Mouse (Mus musculus) testis, adult 2 months (tissue): ENCODE results near the gene Gnaq.

ENCODE experiments used
- CTCF ChIP-seq: fragments of 200-500 bp; IDR thresholded peaks from 2 replicates; pipeline ENCODE4 v1.5.1; 2012; ENCODE audit warnings: low read depth, mild to moderate bottlenecking, inconsistent platforms, low read length, moderate library complexity; ENCODE audit not compliant: control insufficient read depth, insufficient read depth, insufficient replicate concordance
- POLR2A ChIP-seq: fragments of 200-500 bp; IDR thresholded peaks from 2 replicates; pipeline ENCODE4 v1.6.1; 2012; ENCODE audit warnings: low read depth, mild to moderate bottlenecking, inconsistent platforms, low read length, moderate library complexity; ENCODE audit not compliant: control insufficient read depth

- TF ChIP-seq CTCF: no peak
- no peak for TF ChIP-seq POLR2A
Observed at GRCm38 (mm10) chr19:16215430-16216016, 82.9 kb downstream of the Gnaq start.
